Mouse (Mus musculus): ENCODE data around the gene Myo3b.

- TF ChIP-seq GATA1 (IDR thresholded peaks at IDR 0.05; ENCODE audit: borderline replicate concordance, low read length) (no peak), FLI1 (IDR thresholded peaks at IDR 0.05; ENCODE audit: low read length) (no peak)
Observed at GRCm38 (mm10) chr2:70292776-70293175, 253.8 kb downstream of the Myo3b start.

All from megakaryocyte, embryonic 14.5 days (primary cell).